Mouse (Mus musculus): Measurements from ENCODE around the gene Klk6. TPM values are rescaled to one million over a fixed set of nuclear protein-coding genes. Genes with fewer than 3 reads are reported as not detected.

Klk6 gene
- total RNA-seq (2023) = not detected

GRCm38 (mm10) chr7:43824199-43824598 is at the start of gene Klk6:
Klk6 (plus strand) TSS chr7:43824499.

GRCm38 (mm10) chr7:43780746-43781145 is 43.6 kb upstream of the Klk6 start, which contains the start of gene Klk10:
Klk10 (plus strand) TSS chr7:43781035.

GRCm38 (mm10) chr7:43791591-43791990 is 32.7 kb upstream of the Klk6 start, which contains the start of gene Klk9:
Klk9 (plus strand) TSS chr7:43791891.

GRCm38 (mm10) chr7:43797333-43797769 is 26.9 kb upstream of the Klk6 start, which contains the start of gene Klk8:
Klk8 (plus strand) TSS chr7:43797577.

GRCm38 (mm10) chr7:43810994-43811393 is 13.3 kb upstream of the Klk6 start, which contains the start of gene Klk7:
Klk7 (plus strand) TSS chr7:43811294.

GRCm38 (mm10) chr7:43841701-43842100 is 17.4 kb downstream of the Klk6 start, which contains the start of gene Klk5:
Klk5 (plus strand) TSS chr7:43841971.

GRCm38 (mm10) chr7:43880912-43881311 is 56.6 kb downstream of the Klk6 start, which contains the start of gene Klk4:
Klk4 (plus strand) TSS chr7:43881160.

Other genes starting within 250 kb of the Klk6 start
- gene Zfp719, start 244.9 kb upstream of the Klk6 start, total RNA-seq (2023) = 10 to 100 TPM; 11.2 to 11.9 TPM
- gene Zfp819, start 217.3 kb upstream of the Klk6 start, total RNA-seq (2023) = under 1 TPM; 0.29 to 0.37 TPM
- gene Ceacam18, start 189.8 kb upstream of the Klk6 start, total RNA-seq (2023) = under 1 TPM in 1 of 2 experiments, not detected in 1; 0.22 TPM
- 100 to 1,000 TPM; 147 to 167 TPM for gene Siglece, start 164.3 kb upstream of the Klk6 start, total RNA-seq (2023)
- gene Ctu1, start 152.5 kb upstream of the Klk6 start, total RNA-seq (2023) = 1 to 10 TPM; 3.0 to 3.6 TPM
- gene Klk14, start 134.1 kb upstream of the Klk6 start, total RNA-seq (2023) = not detected
- not detected for gene Klk13, start 111.9 kb upstream of the Klk6 start, total RNA-seq (2023)
- gene Klk12, start 55.6 kb upstream of the Klk6 start, total RNA-seq (2023) = not detected
- not detected for gene Klk11, start 49.9 kb upstream of the Klk6 start, total RNA-seq (2023)
- not detected for gene Klk10, start 43.5 kb upstream of the Klk6 start, total RNA-seq (2023)
- not detected for gene Klk9, start 32.6 kb upstream of the Klk6 start, total RNA-seq (2023)
- 1 to 10 TPM; 1.6 to 2.8 TPM for gene Klk8, start 26.9 kb upstream of the Klk6 start, total RNA-seq (2023)
- gene Klk7, start 13.2 kb upstream of the Klk6 start, total RNA-seq (2023) = not detected
- gene Klk5, start 17.5 kb downstream of the Klk6 start, total RNA-seq (2023) = not detected
- gene Klk4, start 56.7 kb downstream of the Klk6 start, total RNA-seq (2023) = not detected
- gene Klk15, start 109.2 kb downstream of the Klk6 start, total RNA-seq (2023) = not detected
- not detected for gene Klk1b8, start 126.2 kb downstream of the Klk6 start, total RNA-seq (2023)
- not detected for gene Klk1b1, start 142.3 kb downstream of the Klk6 start, total RNA-seq (2023)
- gene Klk1b9, start 151.6 kb downstream of the Klk6 start, total RNA-seq (2023) = not detected
- gene Klk1b11, start 171.4 kb downstream of the Klk6 start, total RNA-seq (2023) = under 1 TPM in 1 of 2 experiments, not detected in 1; 0.66 TPM
- not detected for gene Klk1b26, start 187.7 kb downstream of the Klk6 start, total RNA-seq (2023)
- not detected for gene Klk1b27, start 227.8 kb downstream of the Klk6 start, total RNA-seq (2023)

All from neutrophil, adult 83 days (primary cell).